Mouse (Mus musculus) right cerebral cortex, postnatal 36 days (tissue): ENCODE measurements around the gene Ssbp3.

ENCODE experiments used
- DNase-seq, 2 experiments: peaks; one replicate each; pipeline ENCODE4 v3.0.0; 2022; ENCODE audit warnings: low spot score in 2 of 2, mixed read lengths in 1 of 2

Gene Ssbp3

GRCm38 (mm10) chr4:107096043-107096442 lies 185.5 kb downstream of the Ssbp3 start:
- DNase-seq: no peak

- no peak for DNase-seq
Measured at GRCm38 (mm10) chr4:107096841-107097373, 186.4 kb downstream of the Ssbp3 start, which contains the start of gene Cdcp2. Gene Cdcp2, plus strand, starts transcription at chr4:107096891.

DNA sequence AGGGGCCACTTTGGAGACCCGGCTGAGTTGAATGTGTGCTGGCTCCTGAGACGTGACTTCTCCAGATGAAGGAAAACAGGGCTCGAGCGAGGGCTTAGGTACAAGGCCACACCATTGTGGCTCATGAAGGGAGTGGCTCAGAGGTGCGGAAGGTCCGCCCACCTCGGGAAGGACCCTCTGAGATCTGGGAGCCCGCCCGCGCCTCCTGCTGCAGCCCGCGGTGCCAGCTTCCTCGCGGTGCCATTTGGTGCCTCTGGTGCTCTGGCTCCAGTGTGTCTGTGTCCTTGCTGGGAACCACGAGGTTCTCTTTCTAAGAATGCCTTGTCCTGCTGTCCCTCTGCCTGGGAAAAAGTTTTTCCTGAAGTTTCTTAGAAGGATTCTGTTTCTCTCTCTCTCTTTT lies 187.4 kb downstream of the Ssbp3 start:
- DNase-seq: no peak

DNA sequence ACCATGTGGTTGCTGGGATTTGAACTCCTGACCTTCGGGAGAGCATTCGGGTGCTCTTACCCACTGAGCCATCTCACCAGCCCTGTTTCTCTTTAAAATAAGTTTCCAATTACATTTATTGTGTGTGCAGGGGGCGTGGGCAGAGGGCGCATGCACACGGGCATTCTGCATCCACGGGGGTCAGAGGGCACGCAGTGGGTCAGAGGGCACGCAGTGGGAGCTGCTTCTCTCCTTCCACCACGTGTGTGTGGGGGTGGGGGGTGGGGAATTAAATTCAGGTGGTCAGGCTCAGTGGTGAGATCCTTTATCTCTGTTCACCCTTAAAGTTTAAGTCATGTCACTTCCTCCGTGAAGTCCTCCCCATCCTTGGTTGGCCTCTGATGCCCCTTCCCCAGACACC lies 187.9 kb downstream of the Ssbp3 start:
- no peak for DNase-seq

DNA sequence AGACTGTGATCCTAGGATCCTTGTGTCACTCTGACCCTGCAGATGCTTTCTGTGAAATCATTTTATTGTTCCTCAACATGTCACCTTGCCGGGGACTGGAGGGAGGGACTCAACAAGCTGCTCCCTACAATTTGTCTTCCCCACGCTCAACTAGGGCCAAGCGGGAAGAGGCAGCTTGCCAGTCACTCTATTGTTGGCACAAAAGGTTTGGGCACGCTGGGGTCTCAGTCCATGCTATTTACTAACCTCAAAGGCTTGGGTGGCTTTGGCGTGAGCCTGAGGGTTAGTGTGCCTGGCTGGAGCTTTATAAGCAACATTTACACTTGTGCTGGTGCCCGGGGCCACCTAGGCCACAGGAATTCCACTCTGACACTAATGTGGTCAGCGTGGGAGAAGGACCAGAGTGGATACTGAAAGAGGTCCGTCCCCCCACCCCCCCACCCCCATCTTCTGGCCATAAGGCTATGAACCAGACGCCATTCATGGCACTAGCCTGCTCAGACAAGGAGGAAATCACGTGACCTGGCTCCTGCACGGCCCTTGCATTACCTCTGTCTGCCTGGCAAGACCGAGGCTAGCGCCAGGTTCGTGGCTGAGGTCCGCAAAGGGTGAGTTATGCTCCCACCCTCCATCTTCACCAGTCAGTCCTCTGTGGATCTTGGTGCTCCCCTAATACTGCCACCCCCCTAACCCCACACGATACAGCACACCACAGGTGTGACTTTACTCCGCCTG lies 188.5 kb downstream of the Ssbp3 start:
- DNase-seq: no peak
